Mouse (Mus musculus) G1E (cell line): ENCODE data around the gene Klf11.

Experiments
- CTCF ChIP-seq: IDR thresholded peaks from 2 replicates; pipeline ENCODE4 v1.5.1; 2012; ENCODE audit warnings: low read depth, low read length, inconsistent platforms, mixed read lengths
- GATA1 ChIP-seq: IDR thresholded peaks from 2 replicates; pipeline ENCODE4 v1.6.1; 2012; ENCODE audit warnings: borderline replicate concordance, low read length, inconsistent platforms, mixed read lengths
- POLR2AphosphoS5 ChIP-seq: IDR thresholded peaks from 2 replicates; pipeline ENCODE4 v1.6.1; 2012; ENCODE audit warnings: low read depth, low read length, inconsistent platforms; ENCODE audit not compliant: insufficient replicate concordance
- TAL1 ChIP-seq: conservative IDR thresholded peaks from 2 replicates; pipeline ENCODE4 v1.6.1; 2012; ENCODE audit warnings: low read depth, low read length, inconsistent platforms, mixed read lengths

- TF ChIP-seq CTCF (no peak), GATA1 (no peak), POLR2AphosphoS5 (no peak), TAL1 (no peak)
Observed at GRCm38 (mm10) chr12:24632404-24632803, 18.7 kb upstream of the Klf11 start.
